Mouse (Mus musculus) liver, embryonic 14.5 days (tissue): Measurements from ENCODE around the gene Lrrtm3. TPM values are rescaled to one million over a fixed set of nuclear protein-coding genes. Genes with fewer than 3 reads are reported as not detected.

Experiments used
- ATAC-seq: fragments of 200-750 bp; cut with Nextera tagmentation; 2 replicates; pipeline ENCODE4 v1.8.0; 2017; ENCODE audit warnings: moderate number of reproducible peaks, mild to moderate bottlenecking, moderate library complexity; ENCODE audit not compliant: insufficient read depth
- DNase-seq, 3 experiments: peaks; one replicate each; pipeline ENCODE4 v3.0.0-alpha.2; 2012 to 2013; ENCODE audit warnings: low read depth in 3 of 3, low spot score in 3 of 3
- H3K27ac ChIP-seq: fragments of 300-500 bp; sonication (generic); 2 replicates; pipeline ENCODE4 v1.5.1; 2014; ENCODE audit warnings: moderate library complexity, mild to moderate bottlenecking, control low read depth, inconsistent platforms
- H3K27me3 ChIP-seq: fragments of 300-500 bp; sonication (generic); 2 replicates; pipeline ENCODE4 v1.6.1; 2014; ENCODE audit warnings: mild to moderate bottlenecking, low read length, moderate library complexity; ENCODE audit not compliant: control insufficient read depth, insufficient read depth
- H3K36me3 ChIP-seq: fragments of 300-500 bp; sonication (generic); replicated peaks from 2 replicates; pipeline ENCODE4 v1.6.1; 2014; ENCODE audit warnings: low read depth; ENCODE audit not compliant: control insufficient read depth, insufficient read depth
- H3K4me1 ChIP-seq, 2 experiments: fragments of 200-500 bp in 1 of 2; fragments of 300-500 bp in 1 of 2; sonication (generic) in 1 of 2; replicated peaks; 2 replicates each; pipeline ENCODE4 v1.6.1; 2012 to 2014; ENCODE audit warnings: antibody characterized with exemption in 1 of 2, inconsistent platforms in 1 of 2, low read length in 1 of 2; ENCODE audit not compliant: control insufficient read depth in 2 of 2, insufficient read depth in 2 of 2
- H3K4me2 ChIP-seq: fragments of 300-500 bp; sonication (generic); 2 replicates; pipeline ENCODE4 v1.6.1; 2014; ENCODE audit warnings: low read depth, mild to moderate bottlenecking, control low read depth, moderate library complexity
- H3K4me3 ChIP-seq, 2 experiments: fragments of 200-500 bp in 1 of 2; fragments of 300-500 bp in 1 of 2; sonication (generic) in 1 of 2; 2 replicates each; pipeline ENCODE4 v1.5.1; 2012 to 2014; ENCODE audit warnings: low read depth in 2 of 2, low read length in 2 of 2, mild to moderate bottlenecking in 2 of 2, control low read depth in 1 of 2, inconsistent platforms in 1 of 2, moderate library complexity in 1 of 2; ENCODE audit not compliant: insufficient read depth in 1 of 2
- H3K9ac ChIP-seq: fragments of 300-500 bp; sonication (generic); replicated peaks from 2 replicates; pipeline ENCODE4 v1.6.1; 2014; ENCODE audit warnings: mild to moderate bottlenecking, control low read depth, moderate library complexity
- H3K9me3 ChIP-seq: fragments of 300-500 bp; sonication (generic); 2 replicates; pipeline ENCODE4 v1.6.1; 2016; ENCODE audit warnings: low read length, mixed read lengths; ENCODE audit not compliant: control insufficient read depth
- CTCF ChIP-seq: IDR thresholded peaks from 2 replicates; pipeline ENCODE4 v1.5.1; 2016; ENCODE audit warnings: antibody characterized with exemption, low read depth, control low read depth
- EP300 ChIP-seq: IDR thresholded peaks from 2 replicates; pipeline ENCODE4 v1.6.1; 2016; ENCODE audit warnings: antibody characterized with exemption, low read depth
- WGBS: fragments of 180-500 bp; shearing (Covaris S2); extraction: QIAGEN DNeasy Blood & Tissue Kit; methylation state at CpG from one replicate; pipeline ENCODE4 v1.1.7; 2014; ENCODE audit not compliant: insufficient replicate concordance; 5-methylcytosine and 5-hydroxymethylcytosine counted together
- polyA plus RNA-seq, 2 experiments: library from polyadenylated mRNA; depleted of rRNA in 1 of 2; stranded (reverse) in 1 of 2; unstranded in 1 of 2; fragments of >200 nt; fragmentation: Nextera tagmentation in 1 of 2; extraction: Ambion mirVana in 1 of 2; gene quantifications; 2 replicates each; pipeline versions ENCODE4 v1.2.1 to v1.2.3; 2012 to 2014

The Lrrtm3 gene
- polyA plus RNA-seq, 2 experiments = 0.01 TPM; not detected in 1

DNA sequence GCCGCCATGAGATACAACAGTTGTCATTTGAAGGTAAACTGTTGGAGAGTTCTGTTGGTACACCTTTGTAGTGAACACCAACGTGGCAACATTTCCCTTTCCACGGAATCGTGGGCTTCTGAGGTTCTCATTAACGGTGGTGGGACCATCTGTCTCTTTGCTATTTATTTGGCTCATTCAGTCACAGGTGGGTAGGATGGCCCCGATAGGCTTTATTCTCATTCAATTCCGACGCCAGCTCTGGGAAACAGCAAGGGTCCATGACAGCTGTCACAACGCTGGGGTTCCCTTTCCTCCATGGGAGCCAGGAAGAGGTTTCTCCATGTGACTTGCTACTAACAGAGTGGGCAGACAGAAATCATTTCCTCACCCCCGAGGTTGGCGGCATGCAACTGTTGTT, 48.2 kb downstream of the Lrrtm3 start:
- TF ChIP-seq CTCF = no peak
- TF ChIP-seq EP300 = no peak
- Histone ChIP-seq H3K9me3 (no peaks in the 10 kb centered on the region), H3K4me3 (no peak overlapping the region), H3K9ac (no peak overlapping the region), H3K36me3 (no peaks in the 10 kb centered on the region), H3K4me1 (no peaks in the 10 kb centered on the region), H3K27me3 (no peaks in the 10 kb centered on the region), H3K27ac (no peak overlapping the region), H3K4me2 (no peak overlapping the region)
- DNase-seq (no peak), ATAC-seq (no peak)
- WGBS = 63% methylated on average over 11 of the region's 11 CpGs

DNA sequence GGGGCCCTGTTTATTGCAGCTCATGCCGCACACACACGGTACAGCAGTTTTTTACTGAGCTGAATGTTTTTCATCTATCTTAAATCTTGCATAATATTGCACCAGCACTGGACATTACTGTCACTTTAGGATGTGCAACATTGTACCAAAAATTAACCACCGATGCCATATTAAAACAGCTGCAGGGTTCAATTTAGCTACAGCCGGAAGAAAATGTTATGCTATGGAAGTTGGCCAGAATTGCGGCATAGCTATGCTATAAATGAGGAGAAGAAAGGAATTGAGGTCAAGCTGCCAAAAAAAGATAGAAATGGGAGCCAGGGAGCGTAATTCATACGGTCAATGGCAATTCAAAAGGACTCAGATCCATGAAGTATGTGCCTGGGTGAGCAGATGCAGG, 48.9 kb downstream of the Lrrtm3 start:
- Histone ChIP-seq H3K9ac (no peak overlapping the region), H3K4me1 (no peaks in the 10 kb centered on the region), H3K4me2 (no peak overlapping the region), H3K4me3 (no peak overlapping the region), H3K9me3 (no peaks in the 10 kb centered on the region), H3K27me3 (no peaks in the 10 kb centered on the region), H3K36me3 (no peaks in the 10 kb centered on the region), H3K27ac (no peak overlapping the region)
- 73% methylated on average over 7 of the region's 7 CpGs for WGBS
- DNase-seq (no peak), ATAC-seq (no peak)
- TF ChIP-seq EP300 (no peak), CTCF (no peak)

DNA sequence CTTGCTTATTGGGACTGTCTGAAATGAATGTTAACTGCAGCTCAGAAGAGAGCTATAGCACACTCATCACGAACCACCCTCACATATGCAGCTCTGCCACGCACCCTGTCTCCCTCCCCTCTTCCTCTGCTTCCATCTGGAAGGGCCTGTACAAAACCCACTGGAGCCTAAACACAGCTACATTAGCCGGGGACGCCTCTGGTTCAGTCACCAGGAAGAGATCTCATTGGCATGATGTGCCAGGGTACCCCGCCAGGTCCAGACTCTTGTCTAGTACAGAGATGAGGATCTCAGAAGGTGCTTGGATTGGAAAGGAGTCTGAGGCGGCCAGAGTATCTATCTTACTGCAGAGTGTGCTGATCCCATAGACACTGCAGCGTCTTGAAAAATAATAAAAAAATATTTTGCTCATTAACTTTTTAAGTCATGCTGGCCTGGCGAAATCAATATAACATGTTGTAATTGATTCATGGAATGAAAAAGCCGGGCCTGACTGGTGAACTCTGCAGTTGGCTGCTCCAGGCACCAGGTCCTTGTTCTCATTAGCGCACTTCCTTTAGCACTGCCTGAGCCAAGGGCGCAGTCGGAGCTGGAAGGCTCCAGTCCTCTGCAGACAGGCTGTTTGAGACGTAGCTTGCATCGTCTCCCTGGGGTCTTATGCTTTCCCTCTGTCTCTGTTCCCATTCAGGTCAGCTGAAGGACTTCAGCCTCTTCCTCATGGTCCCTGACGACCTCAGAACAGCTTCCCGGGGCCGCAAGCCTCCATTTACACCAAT, 50.1 kb downstream of the Lrrtm3 start:
- 66% methylated on average over 17 of the region's 17 CpGs for WGBS

DNA sequence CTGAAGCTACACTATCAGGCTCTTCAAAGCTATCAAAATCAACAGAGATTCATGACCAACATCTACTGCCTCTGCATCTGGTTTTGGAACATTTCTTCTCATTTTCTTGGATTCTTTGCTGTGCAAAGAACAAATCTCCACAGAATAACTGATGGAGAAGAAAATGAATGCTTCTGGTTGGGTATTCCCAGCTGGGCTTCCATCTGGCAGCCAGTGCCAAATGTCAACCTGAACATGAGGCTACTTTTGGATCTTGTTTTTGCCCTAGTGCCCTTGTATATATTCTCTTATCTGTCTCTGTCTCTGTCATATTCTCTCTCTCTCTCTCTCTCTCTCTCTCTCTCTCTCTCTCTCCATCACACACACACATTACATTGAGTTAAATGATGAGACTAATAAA, 59.2 kb downstream of the Lrrtm3 start:
- Histone ChIP-seq H3K27ac (no peak overlapping the region), H3K4me1 (no peaks in the 10 kb centered on the region), H3K27me3 (no peaks in the 10 kb centered on the region), H3K9me3 (no peaks in the 10 kb centered on the region), H3K4me2 (no peak overlapping the region), H3K36me3 (no peaks in the 10 kb centered on the region), H3K9ac (no peak overlapping the region), H3K4me3 (no peak overlapping the region)
- TF ChIP-seq EP300 (no peak), CTCF (no peak)
- no peak for DNase-seq
- no peak for ATAC-seq

More for the DNA sequence above, 50.1 kb downstream of the Lrrtm3 start:
- no peak for DNase-seq
- Histone ChIP-seq H3K4me2 (no peak overlapping the region), H3K4me3 (no peak overlapping the region), H3K27ac (no peak overlapping the region), H3K36me3 (no peaks in the 10 kb centered on the region), H3K4me1 (no peaks in the 10 kb centered on the region), H3K9me3 (no peaks in the 10 kb centered on the region), H3K9ac (no peak overlapping the region), H3K27me3 (no peaks in the 10 kb centered on the region)
- ATAC-seq = no peak
- TF ChIP-seq CTCF (no peak), EP300 (no peak)

DNA sequence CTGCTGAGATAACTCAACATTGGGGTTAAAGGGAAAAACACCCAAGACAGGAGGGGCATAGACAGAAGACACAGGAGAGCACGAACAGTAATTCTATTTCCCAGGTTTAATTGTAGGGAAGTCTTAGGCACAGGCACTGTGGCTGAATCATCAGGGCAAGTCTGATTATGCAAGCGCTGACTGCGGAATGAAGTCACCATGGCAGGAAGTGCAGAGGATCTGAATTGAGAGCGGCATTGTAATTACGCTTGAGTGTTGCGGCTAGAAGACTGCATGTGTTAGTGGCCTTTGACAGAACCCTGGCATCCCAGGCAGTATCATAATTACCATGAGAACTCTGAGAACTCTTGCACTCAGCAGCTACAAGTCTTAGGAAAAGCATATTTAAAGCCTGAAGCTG, 66.7 kb downstream of the Lrrtm3 start:
- no peak for ATAC-seq
- H3K36me3 ChIP-seq = no peaks in the 10 kb centered on the region
- H3K9me3 ChIP-seq = no peaks in the 10 kb centered on the region
- DNase-seq = no peak
- no peak overlapping the region for H3K9ac ChIP-seq
- no peaks in the 10 kb centered on the region for H3K27me3 ChIP-seq
- H3K4me1 ChIP-seq = no peaks in the 10 kb centered on the region
- no peak overlapping the region for H3K4me3 ChIP-seq
- WGBS = 52% methylated on average over 6 of the region's 6 CpGs
- H3K27ac ChIP-seq = no peak overlapping the region
- no peak overlapping the region for H3K4me2 ChIP-seq
- no peak for TF ChIP-seq EP300
- no peak for TF ChIP-seq CTCF
